Mouse (Mus musculus): ENCODE measurements around the gene Pou1f1.

DNA sequence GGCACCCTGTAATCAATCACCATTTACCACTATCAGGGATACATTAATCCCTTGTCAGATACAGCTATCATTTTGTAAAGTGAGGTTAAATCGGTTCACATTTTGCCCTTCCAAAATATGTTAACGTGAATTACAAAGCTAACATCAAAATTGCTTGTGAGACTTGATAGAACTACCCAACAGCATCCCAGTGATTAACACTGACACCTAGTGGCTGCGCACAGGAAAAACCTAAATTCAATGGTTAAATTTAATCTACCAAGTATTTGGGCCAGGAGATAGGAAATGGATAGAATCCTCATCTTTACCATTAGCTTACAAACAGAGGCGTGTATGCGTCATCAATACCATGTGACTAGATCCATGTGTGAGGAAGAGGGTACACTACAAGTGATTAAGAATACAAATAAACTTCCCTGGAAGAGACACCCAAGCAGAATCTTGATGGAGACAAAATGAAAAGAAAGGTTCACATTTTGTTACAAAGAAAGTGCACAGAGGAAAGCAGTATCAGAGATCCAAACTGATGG is 47.8 kb upstream of the Pou1f1 start:
- TF ChIP-seq POLR2A (IDR thresholded peaks at IDR 0.05; ENCODE audit: borderline replicate concordance, extremely low read depth, low read depth, low read length) (no peak), CTCF (IDR thresholded peaks at IDR 0.05; ENCODE audit: insufficient read depth, low read length) (no peak)

All from lung, adult 2 months (tissue).